Mouse (Mus musculus) MEL (cell line): ENCODE results near the gene Tbl1x. TPM values are rescaled to one million over a fixed set of nuclear protein-coding genes. Genes with fewer than 3 reads are reported as not detected.

Experiments used
- DNase-seq: peaks from one replicate; pipeline ENCODE4 v3.0.0; 2011; ENCODE audit warnings: low read depth, low spot score
- H3K27ac ChIP-seq: 2 replicates; pipeline ENCODE4 v1.5.1; 2012; ENCODE audit warnings: low read depth, mild to moderate bottlenecking, control low read depth, low read length, moderate library complexity; ENCODE audit not compliant: control insufficient read depth
- H3K27me3 ChIP-seq, 2 experiments: fragments of 150-350 bp in 1 of 2; sonication (generic) in 1 of 2; 2 replicates each; pipeline ENCODE4 v1.6.1; 2012; ENCODE audit warnings: low read length in 2 of 2, mild to moderate bottlenecking in 2 of 2, improper control_type of control experiment in 1 of 2, moderate library complexity in 1 of 2; ENCODE audit not compliant: insufficient read depth in 2 of 2, control insufficient read depth in 1 of 2
- H3K36me3 ChIP-seq, 2 experiments: 2 replicates each; pipeline ENCODE4 v1.6.1; 2012 to 2014; ENCODE audit warnings: low read length in 2 of 2, improper control_type of control experiment in 1 of 2, inconsistent platforms in 1 of 2, mild to moderate bottlenecking in 1 of 2; ENCODE audit not compliant: insufficient read depth in 2 of 2, control insufficient read depth in 1 of 2
- H3K4me1 ChIP-seq, 2 experiments: fragments of 150-350 bp in 1 of 2; sonication (generic) in 1 of 2; 2 replicates each; pipeline ENCODE4 v1.6.1; 2012; ENCODE audit warnings: low read length in 2 of 2, improper control_type of control experiment in 1 of 2, mild to moderate bottlenecking in 1 of 2; ENCODE audit not compliant: insufficient read depth in 2 of 2, control insufficient read depth in 1 of 2
- H3K4me3 ChIP-seq, 2 experiments: fragments of 150-350 bp in 1 of 2; sonication (generic) in 1 of 2; 2 replicates each; pipeline ENCODE4 v1.5.1; 2012; ENCODE audit warnings: low read depth in 2 of 2, low read length in 2 of 2, mild to moderate bottlenecking in 2 of 2, moderate library complexity in 2 of 2, control low read depth in 1 of 2, improper control_type of control experiment in 1 of 2; ENCODE audit not compliant: control insufficient read depth in 1 of 2, insufficient read depth in 1 of 2
- H3K79me2 ChIP-seq: 2 replicates; pipeline ENCODE4 v1.6.1; 2012; ENCODE audit warnings: mild to moderate bottlenecking, low read length, moderate library complexity; ENCODE audit not compliant: control insufficient read depth, poor library complexity, insufficient read depth
- H3K9ac ChIP-seq: 2 replicates; pipeline ENCODE4 v1.6.1; 2012; ENCODE audit warnings: low read depth, mild to moderate bottlenecking, control low read depth, low read length, moderate library complexity; ENCODE audit not compliant: control insufficient read depth, poor library complexity, severe bottlenecking
- H3K9me3 ChIP-seq: fragments of 150-350 bp; sonication (generic); replicated peaks from 2 replicates; pipeline ENCODE4 v1.6.1; 2012; ENCODE audit warnings: mild to moderate bottlenecking, low read length, improper control_type of control experiment, moderate library complexity; ENCODE audit not compliant: insufficient read depth
- BHLHE40 ChIP-seq: IDR thresholded peaks from 2 replicates; pipeline ENCODE4 v1.6.1; 2012; ENCODE audit warnings: low read depth, mild to moderate bottlenecking, inconsistent platforms, low read length, improper control_type of control experiment, borderline replicate concordance
- E2F4 ChIP-seq: IDR thresholded peaks from 2 replicates; pipeline ENCODE4 v1.6.1; 2011; ENCODE audit warnings: low read depth, low read length, improper control_type of control experiment, borderline replicate concordance
- EP300 ChIP-seq, 2 experiments: IDR thresholded peaks; 2 replicates each; pipeline ENCODE4 v1.6.1; 2011; ENCODE audit warnings: improper control_type of control experiment in 2 of 2, low read length in 2 of 2, low read depth in 1 of 2, mild to moderate bottlenecking in 1 of 2
- GABPA ChIP-seq: IDR thresholded peaks from 2 replicates; pipeline ENCODE4 v1.6.1; 2012; ENCODE audit warnings: low read depth, mild to moderate bottlenecking, inconsistent platforms, low read length, improper control_type of control experiment, moderate library complexity
- MAX ChIP-seq: IDR thresholded peaks from 2 replicates; pipeline ENCODE4 v1.6.1; 2011; ENCODE audit warnings: low read length, improper control_type of control experiment
- MEF2A ChIP-seq: IDR thresholded peaks from 2 replicates; pipeline ENCODE4 v1.6.1; 2014; ENCODE audit warnings: low read depth, mild to moderate bottlenecking, inconsistent platforms, low read length, improper control_type of control experiment; ENCODE audit not compliant: poor library complexity, insufficient replicate concordance, severe bottlenecking; ENCODE audit errors: extremely low read depth
- MYB ChIP-seq: IDR thresholded peaks from 2 replicates; pipeline ENCODE4 v1.6.1; 2011; ENCODE audit warnings: mild to moderate bottlenecking, low read depth, low read length, improper control_type of control experiment
- NELFE ChIP-seq: IDR thresholded peaks from 2 replicates; pipeline ENCODE4 v1.6.1; 2011; ENCODE audit warnings: low read depth, low read length, improper control_type of control experiment
- POLR2A ChIP-seq, 2 experiments: IDR thresholded peaks; 2 replicates each; pipeline ENCODE4 v1.6.1; 2011 to 2012; ENCODE audit warnings: low read length in 2 of 2, mild to moderate bottlenecking in 2 of 2, control low read depth in 1 of 2, improper control_type of control experiment in 1 of 2, low read depth in 1 of 2, moderate library complexity in 1 of 2; ENCODE audit not compliant: control insufficient read depth in 1 of 2, insufficient read depth in 1 of 2, poor library complexity in 1 of 2
- POLR2AphosphoS2 ChIP-seq: IDR thresholded peaks from 2 replicates; pipeline ENCODE4 v1.6.1; 2011; ENCODE audit warnings: low read length, improper control_type of control experiment
- RCOR1 ChIP-seq: IDR thresholded peaks from 2 replicates; pipeline ENCODE4 v1.6.1; 2012; ENCODE audit warnings: low read depth, mild to moderate bottlenecking, inconsistent platforms, low read length, improper control_type of control experiment
- SIN3A ChIP-seq: IDR thresholded peaks from 2 replicates; pipeline ENCODE4 v1.6.1; 2012; ENCODE audit warnings: low read length, improper control_type of control experiment, inconsistent platforms
- SMC3 ChIP-seq: IDR thresholded peaks from 2 replicates; pipeline ENCODE4 v1.6.1; 2011; ENCODE audit warnings: low read depth, low read length, improper control_type of control experiment
- TAL1 ChIP-seq: IDR thresholded peaks from 2 replicates; pipeline ENCODE4 v1.6.1; 2012; ENCODE audit warnings: mild to moderate bottlenecking, inconsistent platforms, low read length, moderate library complexity, mixed read lengths
- UBTF ChIP-seq: IDR thresholded peaks from 2 replicates; pipeline ENCODE4 v1.6.1; 2012; ENCODE audit warnings: low read depth, mild to moderate bottlenecking, inconsistent platforms, low read length, improper control_type of control experiment, moderate library complexity, borderline replicate concordance; ENCODE audit not compliant: insufficient read depth
- USF2 ChIP-seq, 2 experiments: IDR thresholded peaks; 2 replicates each; pipeline ENCODE4 v1.6.1; 2011 to 2012; ENCODE audit warnings: improper control_type of control experiment in 2 of 2, low read length in 2 of 2, borderline replicate concordance in 1 of 2, inconsistent platforms in 1 of 2, low read depth in 1 of 2, mild to moderate bottlenecking in 1 of 2; ENCODE audit not compliant: insufficient read depth in 1 of 2
- ZMIZ1 ChIP-seq: IDR thresholded peaks from 2 replicates; pipeline ENCODE4 v1.6.1; 2012; ENCODE audit warnings: low read depth, mild to moderate bottlenecking, inconsistent platforms, low read length, improper control_type of control experiment, moderate library complexity
- ZNF384 ChIP-seq: IDR thresholded peaks from 2 replicates; pipeline ENCODE4 v1.6.1; 2012; ENCODE audit warnings: low read depth, mild to moderate bottlenecking, inconsistent platforms, low read length, improper control_type of control experiment
- polyA plus RNA-seq, 2 experiments: library from polyadenylated mRNA; stranded (reverse) in 1 of 2; unstranded in 1 of 2; fragments of >175 nt in 1 of 2; fragments of >200 nt in 1 of 2; gene quantifications; 2 replicates each; pipeline versions ENCODE4 v1.2.1 to v1.2.4; 2012; ENCODE audit warnings: low replicate concordance in 2 of 2, low read depth in 1 of 2; ENCODE audit not compliant: insufficient read length in 2 of 2, insufficient read depth in 1 of 2, missing spikeins in 1 of 2
- total RNA-seq: library from RNA; depleted of rRNA; stranded (reverse); fragments of 300-350 nt; gene quantifications from 2 replicates; pipeline ENCODE4 v1.2.3, GENCODE M21; 2012

The Tbl1x gene
- total and polyA plus RNA-seq, 3 experiments, result 17.1 to 42.5 (median 27.6) TPM

GRCm38 (mm10) chrX:77608947-77609703 is 98.3 kb downstream of the Tbl1x start:
- Histone ChIP-seq H3K27ac (no peak overlapping the region), H3K4me3 (no peak overlapping the region)
- DNase-seq, result no peak

GRCm38 (mm10) chrX:77611938-77612337 is 101.1 kb downstream of the Tbl1x start:
- H3K27ac ChIP-seq, result no peak overlapping the region
- no peaks in the 10 kb centered on the region; the same call in 1 of the 2 replicates for H3K79me2 ChIP-seq
- H3K4me3 ChIP-seq, result no peak overlapping the region
- H3K9me3 ChIP-seq, result no peaks in the 10 kb centered on the region
- H3K36me3 ChIP-seq, result peaks cover 0 to 7% of the 10 kb centered on the region in 2 experiments; a peak in 1 of 4 replicates
- no peak overlapping the region for H3K9ac ChIP-seq
- DNase-seq, result no peak
- TF ChIP-seq SIN3A, result no peak
- no peak for TF ChIP-seq POLR2AphosphoS2
- TF ChIP-seq MAX, result no peak
- no peak for TF ChIP-seq ZNF384
- TF ChIP-seq E2F4, result no peak
- no peak for TF ChIP-seq TAL1
- no peak for TF ChIP-seq RCOR1
- TF ChIP-seq GABPA, result no peak
- TF ChIP-seq MYB, result no peak
- TF ChIP-seq SMC3, result no peak
- TF ChIP-seq ZMIZ1, result no peak
- TF ChIP-seq POLR2A (IDR thresholded peaks at IDR 0.05; ENCODE audit: control insufficient read depth in 1 of 2, insufficient read depth in 1 of 2, low read depth in 1 of 2, low read length in 2 of 2, poor library complexity in 1 of 2), result no peak
- TF ChIP-seq USF2 (IDR thresholded peaks at IDR 0.05; ENCODE audit: borderline replicate concordance in 1 of 2, insufficient read depth in 1 of 2, low read depth in 1 of 2, low read length in 2 of 2), result no peak
- TF ChIP-seq BHLHE40, result no peak
- TF ChIP-seq UBTF, result no peak
- no peak for TF ChIP-seq MEF2A
- H3K27me3 ChIP-seq, result no peaks in the 10 kb centered on the region
- H3K4me1 ChIP-seq, result peaks cover 2% of the 10 kb centered on the region in 2 experiments; a peak in 2 of 4 replicates

More at GRCm38 (mm10) chrX:77608947-77609703, 98.3 kb downstream of the Tbl1x start:
- Histone ChIP-seq H3K9me3 (no peaks in the 10 kb centered on the region), H3K4me1 (peaks cover 2% of the 10 kb centered on the region in 2 experiments; a peak in 2 of 4 replicates), H3K27me3 (no peaks in the 10 kb centered on the region), H3K9ac (no peak overlapping the region), H3K79me2 (peaks cover 7% of the 10 kb centered on the region; the same call in 1 of the 2 replicates), H3K36me3 (peaks cover 0 to 7% of the 10 kb centered on the region in 2 experiments; a peak in 1 of 4 replicates)
- TF ChIP-seq EP300 (IDR thresholded peaks at IDR 0.05; ENCODE audit: low read depth in 1 of 2, low read length in 2 of 2), result 0 out of 4 replicates have a peak, but pooled peaks of 1 of the 2 experiments have one; percentile 7
- no peak for TF ChIP-seq USF2 (IDR thresholded peaks at IDR 0.05; ENCODE audit: borderline replicate concordance in 1 of 2, insufficient read depth in 1 of 2, low read depth in 1 of 2, low read length in 2 of 2)
- TF ChIP-seq E2F4, result no peak
- no peak for TF ChIP-seq NELFE
